Mouse (Mus musculus) stomach, postnatal 0 days (tissue): Measurements from ENCODE around the gene Zbtb48. TPM values are rescaled to one million over a fixed set of nuclear protein-coding genes. Genes with fewer than 3 reads are reported as not detected.

Source experiments
- ATAC-seq: fragments of 200-750 bp; cut with Nextera tagmentation; 2 replicates; pipeline ENCODE4 v1.8.0; 2017; ENCODE audit not compliant: low FRiP score, low TSS enrichment
- DNase-seq: peaks from one replicate; pipeline ENCODE4 v3.0.0-alpha.2; 2016; ENCODE audit warnings: low spot score
- H3K27ac ChIP-seq: fragments of 300-500 bp; sonication (generic); replicated peaks from 2 replicates; pipeline ENCODE4 v1.5.1; 2014; ENCODE audit warnings: mild to moderate bottlenecking, control low read depth
- H3K27me3 ChIP-seq: fragments of 300-500 bp; sonication (generic); 2 replicates; pipeline ENCODE4 v1.6.1; 2014; ENCODE audit warnings: low read length; ENCODE audit not compliant: control insufficient read depth, insufficient read depth
- H3K36me3 ChIP-seq: fragments of 300-500 bp; sonication (generic); 2 replicates; pipeline ENCODE4 v1.6.1; 2014; ENCODE audit warnings: low read length, mixed read lengths; ENCODE audit not compliant: control insufficient read depth, insufficient read depth
- H3K4me1 ChIP-seq: fragments of 300-500 bp; sonication (generic); replicated peaks from 2 replicates; pipeline ENCODE4 v1.6.1; 2014; ENCODE audit warnings: antibody characterized with exemption; ENCODE audit not compliant: control insufficient read depth, insufficient read depth
- H3K4me2 ChIP-seq: fragments of 300-500 bp; sonication (generic); replicated peaks from 2 replicates; pipeline ENCODE4 v1.6.1; 2014; ENCODE audit warnings: low read depth, mild to moderate bottlenecking, control low read depth, moderate library complexity
- H3K4me3 ChIP-seq: fragments of 300-500 bp; sonication (generic); 2 replicates; pipeline ENCODE4 v1.5.1; 2014; ENCODE audit warnings: low read depth, low read length, control low read depth
- H3K9ac ChIP-seq: fragments of 300-500 bp; sonication (generic); 2 replicates; pipeline ENCODE4 v1.6.1; 2014; ENCODE audit warnings: mild to moderate bottlenecking, low read length, control low read depth, mixed read lengths
- H3K9me3 ChIP-seq: fragments of 300-500 bp; sonication (generic); 2 replicates; pipeline ENCODE4 v1.6.1; 2016; ENCODE audit warnings: low read length; ENCODE audit not compliant: control insufficient read depth
- CTCF ChIP-seq: IDR thresholded peaks from 2 replicates; pipeline ENCODE4 v1.5.1; 2016; ENCODE audit warnings: antibody characterized with exemption, low read depth, mild to moderate bottlenecking, moderate library complexity
- EP300 ChIP-seq: optimal IDR thresholded peaks from 2 replicates; pipeline ENCODE3; 2016; ENCODE audit warnings: antibody characterized with exemption
- WGBS: fragments of 180-500 bp; shearing (Covaris S2); extraction: QIAGEN DNeasy Blood & Tissue Kit; methylation state at CpG from one replicate; pipeline ENCODE4 v1.1.7; 2014; 5-methylcytosine and 5-hydroxymethylcytosine counted together
- polyA plus RNA-seq: library from polyadenylated mRNA; unstranded; fragments of >200 nt; fragmentation: Nextera tagmentation; extraction: Ambion mirVana; gene quantifications from 2 replicates; pipeline ENCODE4 v1.2.1, GENCODE M21; 2015

Zbtb48 gene
- polyA plus RNA-seq, 1 experiment from 2014 or later = 10.6 TPM

DNA sequence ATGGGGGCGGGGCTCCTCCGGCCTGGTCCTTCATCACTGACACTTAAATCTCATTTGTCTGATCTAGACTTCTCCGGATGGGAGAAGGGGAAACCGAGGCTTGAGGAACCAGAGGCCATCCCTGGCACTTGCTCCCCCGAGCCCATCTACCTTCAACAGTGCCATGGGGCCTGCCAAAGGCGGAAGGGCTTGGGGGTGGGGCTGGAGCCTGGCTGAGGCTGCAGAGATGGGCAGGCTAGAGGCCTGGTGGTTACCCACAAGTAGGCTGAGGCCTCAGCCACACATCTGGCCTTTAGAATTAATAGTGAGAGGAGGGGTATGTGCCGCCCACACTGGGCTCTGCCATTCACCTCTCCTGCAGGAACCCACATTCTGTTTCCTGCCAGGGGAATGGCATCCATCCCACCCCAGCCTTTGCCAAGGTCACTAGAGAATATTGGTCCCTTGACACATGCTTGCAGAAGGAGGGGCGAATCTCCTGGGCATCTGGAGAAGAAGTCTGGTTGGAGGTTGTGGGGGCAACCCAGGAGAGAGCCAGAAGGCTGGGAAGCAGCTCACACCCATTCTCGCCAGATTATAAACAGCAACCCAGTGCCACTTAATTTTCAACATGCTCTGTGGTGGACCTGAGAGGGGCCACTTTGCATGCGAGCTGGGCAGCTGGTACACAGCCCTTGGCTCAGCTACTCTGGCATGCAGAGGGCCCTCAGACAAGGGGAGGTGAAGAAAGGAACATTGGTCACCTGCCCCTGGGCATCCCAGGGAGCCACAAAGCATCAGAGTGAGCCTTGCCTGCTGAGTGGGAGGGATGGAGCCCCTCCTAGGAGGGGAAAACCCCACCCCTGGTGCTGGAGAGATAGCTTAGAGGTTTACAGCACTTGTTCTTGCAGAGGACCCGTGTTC lies 43.3 kb upstream of the Zbtb48 start:
- ATAC-seq = no peak; the same call in 1 of the 2 replicates
- TF ChIP-seq EP300 = no peak
- no peak for TF ChIP-seq CTCF
- Histone ChIP-seq H3K4me2 (no peak overlapping the region), H3K4me3 (no peak overlapping the region), H3K9me3 (no peaks in the 10 kb centered on the region), H3K4me1 (no peaks in the 10 kb centered on the region), H3K36me3 (no peaks in the 10 kb centered on the region), H3K9ac (no peak overlapping the region), H3K27ac (no peak overlapping the region), H3K27me3 (no peaks in the 10 kb centered on the region)
- 76% methylated on average over 11 of the region's 11 CpGs for WGBS
- DNase-seq = no peak

- ATAC-seq = no peak
Measured at GRCm38 (mm10) chr4:152069245-152069644, 41.8 kb upstream of the Zbtb48 start.

GRCm38 (mm10) chr4:152068166-152068724 lies 40.8 kb upstream of the Zbtb48 start:
- TF ChIP-seq EP300 = no peak
- no peak for TF ChIP-seq CTCF
- whole genome bisulfite sequencing = 66% methylated on average over 6 of the region's 6 CpGs
- Histone ChIP-seq H3K27me3 (no peaks in the 10 kb centered on the region), H3K9ac (no peak overlapping the region; the same call in 1 of the 2 replicates), H3K4me1 (no peaks in the 10 kb centered on the region), H3K4me2 (no peak overlapping the region), H3K9me3 (no peaks in the 10 kb centered on the region), H3K4me3 (no peak overlapping the region), H3K27ac (no peak overlapping the region), H3K36me3 (no peaks in the 10 kb centered on the region)
- no peak for ATAC-seq
- DNase-seq = no peak

More at GRCm38 (mm10) chr4:152069245-152069644, 41.8 kb upstream of the Zbtb48 start:
- Histone ChIP-seq H3K27me3 (no peaks in the 10 kb centered on the region), H3K4me2 (no peak overlapping the region), H3K9me3 (no peaks in the 10 kb centered on the region), H3K9ac (no peak overlapping the region), H3K36me3 (no peaks in the 10 kb centered on the region), H3K4me3 (no peak overlapping the region), H3K27ac (no peak overlapping the region), H3K4me1 (no peaks in the 10 kb centered on the region)
- TF ChIP-seq EP300 = no peak
- TF ChIP-seq CTCF = no peak
- WGBS = 84% methylated on average over 3 of the region's 3 CpGs
- no peak for DNase-seq

DNA sequence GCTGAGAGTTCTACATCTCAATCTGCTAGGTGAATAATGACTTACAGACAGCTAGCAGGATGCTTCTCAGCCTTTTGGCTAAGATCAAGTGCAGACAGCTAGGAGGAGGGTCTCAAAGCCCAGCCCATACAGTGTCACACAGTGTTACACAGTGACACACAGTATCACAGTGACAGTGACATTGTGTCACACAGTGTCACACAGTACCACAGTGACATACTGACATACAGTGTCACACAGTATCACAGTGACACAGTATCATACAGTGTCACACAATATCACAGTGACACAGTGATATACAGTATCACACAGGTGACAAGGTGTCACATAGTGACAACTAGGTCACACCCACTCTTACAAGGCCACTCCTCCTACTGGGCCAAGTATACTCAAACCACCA lies 39.8 kb upstream of the Zbtb48 start:
- no peaks in the 10 kb centered on the region for H3K9me3 ChIP-seq
- H3K36me3 ChIP-seq = no peaks in the 10 kb centered on the region; the same call in 1 of the 2 replicates
- no peak for DNase-seq
- TF ChIP-seq CTCF (no peak), EP300 (no peak)
- H3K4me2 ChIP-seq = no peak overlapping the region
- H3K27me3 ChIP-seq = no peaks in the 10 kb centered on the region
- peak; percentile 32; the same call in 1 of the 2 replicates for ATAC-seq
- H3K4me3 ChIP-seq = no peak overlapping the region
- no peaks in the 10 kb centered on the region for H3K4me1 ChIP-seq
- H3K9ac ChIP-seq = no peak overlapping the region
- H3K27ac ChIP-seq = no peak overlapping the region

- 58% methylated on average over 9 of the region's 9 CpGs for WGBS
- H3K9me3 ChIP-seq = no peaks in the 10 kb centered on the region
- H3K36me3 ChIP-seq = peaks cover 11% of the 10 kb centered on the region; the same call in 1 of the 2 replicates
- no peak overlapping the region for H3K27ac ChIP-seq
- H3K4me3 ChIP-seq = no peak overlapping the region
- TF ChIP-seq EP300 (no peak), CTCF (no peak)
- ATAC-seq (no peak), DNase-seq (no peak)
- no peak overlapping the region for H3K9ac ChIP-seq
- no peaks in the 10 kb centered on the region for H3K4me1 ChIP-seq
- no peak overlapping the region for H3K4me2 ChIP-seq
- H3K27me3 ChIP-seq = no peaks in the 10 kb centered on the region
Measured at GRCm38 (mm10) chr4:152062390-152063110, 35.1 kb upstream of the Zbtb48 start.
